Mouse (Mus musculus): ENCODE measurements at regions not wholly inside any gene's neighbourhood (a gene's known extent, or its start where the extent isn't known, plus 50 kb on each side); places are given as distances from the start of the nearest gene placed in this dataset.

GRCm38 (mm10) chr8:93655752-93656151, 120.1 kb upstream of the Ces5a start:
- DNase-seq (ENCODE audit: low spot score) (no peak), ATAC-seq (no peak)
- no peaks in the 10 kb centered on the region for H3K36me3 ChIP-seq (ENCODE audit: insufficient read depth, low read length)
- TF ChIP-seq CTCF (IDR thresholded peaks at IDR 0.05) (no peak), EP300 (IDR thresholded peaks at IDR 0.05) (no peak)
- H3K27me3 ChIP-seq (replicated peaks; ENCODE audit: insufficient read depth, low read length), result no peaks in the 10 kb centered on the region
- 80% methylated on average over 9 of the region's 9 CpGs for WGBS
- H3K9ac ChIP-seq (replicated peaks; ENCODE audit: low read depth), result no peak overlapping the region
- no peak overlapping the region for H3K4me2 ChIP-seq (replicated peaks; ENCODE audit: low read depth, low read length)
- no peak overlapping the region for H3K27ac ChIP-seq (ENCODE audit: low read length)
- H3K9me3 ChIP-seq (ENCODE audit: low read length), result no peaks in the 10 kb centered on the region
- no peak overlapping the region for H3K4me3 ChIP-seq (ENCODE audit: low read depth, low read length)
- H3K4me1 ChIP-seq (ENCODE audit: insufficient read depth, low read depth, low read length), result no peaks in the 10 kb centered on the region

- H3K36me3 ChIP-seq (ENCODE audit: insufficient read depth, low read length), result no peaks in the 10 kb centered on the region
- H3K27ac ChIP-seq (ENCODE audit: low read length), result no peak overlapping the region
- 6% methylated on average over 13 of the region's 15 CpGs for WGBS
- no peaks in the 10 kb centered on the region for H3K9me3 ChIP-seq (ENCODE audit: low read length)
- DNase-seq (ENCODE audit: low spot score) (peak; percentile 80), ATAC-seq (peak; percentile 84)
- TF ChIP-seq EP300 (IDR thresholded peaks at IDR 0.05) (no peak), CTCF (IDR thresholded peaks at IDR 0.05) (peak; percentile 91)
- H3K4me2 ChIP-seq (replicated peaks; ENCODE audit: low read depth, low read length), result peak overlapping the region; percentile 42
- H3K4me1 ChIP-seq (ENCODE audit: insufficient read depth, low read depth, low read length), result no peaks in the 10 kb centered on the region
- no peaks in the 10 kb centered on the region for H3K27me3 ChIP-seq (replicated peaks; ENCODE audit: insufficient read depth, low read length)
- H3K4me3 ChIP-seq (ENCODE audit: low read depth, low read length), result 0 out of 2 replicates have a peak overlapping the region, but pooled peaks have one; percentile 10
- no peak overlapping the region for H3K9ac ChIP-seq (replicated peaks; ENCODE audit: low read depth)
These were observed 126.1 kb upstream of the Ces5a start for GRCm38 (mm10) chr8:93661739-93662138.

- Histone ChIP-seq H3K9ac (replicated peaks; ENCODE audit: low read depth) (no peak overlapping the region), H3K9me3 (ENCODE audit: low read length) (no peaks in the 10 kb centered on the region), H3K4me2 (replicated peaks; ENCODE audit: low read depth, low read length) (peak overlapping the region; percentile 42; the same call in 1 of the 2 replicates), H3K4me1 (ENCODE audit: insufficient read depth, low read depth, low read length) (no peaks in the 10 kb centered on the region), H3K27ac (ENCODE audit: low read length) (no peak overlapping the region), H3K36me3 (ENCODE audit: insufficient read depth, low read length) (no peaks in the 10 kb centered on the region), H3K4me3 (ENCODE audit: low read depth, low read length) (no peak overlapping the region), H3K27me3 (replicated peaks; ENCODE audit: insufficient read depth, low read length) (no peaks in the 10 kb centered on the region)
- no peak for ATAC-seq
- WGBS, result 50% methylated on average over 5 of the region's 5 CpGs
- TF ChIP-seq CTCF (IDR thresholded peaks at IDR 0.05), result no peak
- TF ChIP-seq EP300 (IDR thresholded peaks at IDR 0.05), result no peak
- no peak for DNase-seq (ENCODE audit: low spot score)
These were observed 126.6 kb upstream of the Ces5a start for GRCm38 (mm10) chr8:93662219-93662618.

GRCm38 (mm10) chr8:93663851-93664250, 128.2 kb upstream of the Ces5a start:
- no peaks in the 10 kb centered on the region for H3K9me3 ChIP-seq (ENCODE audit: low read length)
- 80% methylated on average over 4 of the region's 4 CpGs for WGBS
- H3K36me3 ChIP-seq (ENCODE audit: insufficient read depth, low read length), result no peaks in the 10 kb centered on the region
- ATAC-seq (no peak), DNase-seq (ENCODE audit: low spot score) (no peak)
- no peak overlapping the region for H3K4me2 ChIP-seq (replicated peaks; ENCODE audit: low read depth, low read length)
- no peak overlapping the region for H3K4me3 ChIP-seq (ENCODE audit: low read depth, low read length)
- H3K9ac ChIP-seq (replicated peaks; ENCODE audit: low read depth), result no peak overlapping the region
- no peak for TF ChIP-seq CTCF (IDR thresholded peaks at IDR 0.05)
- no peak for TF ChIP-seq EP300 (IDR thresholded peaks at IDR 0.05)
- no peaks in the 10 kb centered on the region for H3K4me1 ChIP-seq (ENCODE audit: insufficient read depth, low read depth, low read length)
- no peaks in the 10 kb centered on the region for H3K27me3 ChIP-seq (replicated peaks; ENCODE audit: insufficient read depth, low read length)
- H3K27ac ChIP-seq (ENCODE audit: low read length), result no peak overlapping the region

- Histone ChIP-seq H3K4me2 (replicated peaks; ENCODE audit: low read depth, low read length) (no peak overlapping the region; the same call in 1 of the 2 replicates), H3K9ac (replicated peaks; ENCODE audit: low read depth) (no peak overlapping the region), H3K4me3 (ENCODE audit: low read depth, low read length) (no peak overlapping the region), H3K36me3 (ENCODE audit: insufficient read depth, low read length) (no peaks in the 10 kb centered on the region), H3K4me1 (ENCODE audit: insufficient read depth, low read depth, low read length) (no peaks in the 10 kb centered on the region), H3K27me3 (replicated peaks; ENCODE audit: insufficient read depth, low read length) (no peaks in the 10 kb centered on the region), H3K9me3 (ENCODE audit: low read length) (no peaks in the 10 kb centered on the region), H3K27ac (ENCODE audit: low read length) (no peak overlapping the region)
- ATAC-seq (peak; percentile 84), DNase-seq (ENCODE audit: low spot score) (peak; percentile 67)
- TF ChIP-seq EP300 (IDR thresholded peaks at IDR 0.05) (peak; percentile 81), CTCF (IDR thresholded peaks at IDR 0.05) (no peak)
- 25% methylated on average over 7 of the region's 7 CpGs for WGBS
These were observed 132.7 kb upstream of the Ces5a start for GRCm38 (mm10) chr8:93668306-93668705.

- no peak overlapping the region for H3K9ac ChIP-seq (replicated peaks; ENCODE audit: low read depth)
- no peaks in the 10 kb centered on the region for H3K9me3 ChIP-seq (ENCODE audit: low read length)
- no peak overlapping the region for H3K4me2 ChIP-seq (replicated peaks; ENCODE audit: low read depth, low read length)
- no peak overlapping the region for H3K27ac ChIP-seq (ENCODE audit: low read length)
- 54% methylated on average over 3 of the region's 3 CpGs for WGBS
- DNase-seq (ENCODE audit: low spot score) (peak; percentile 28), ATAC-seq (no peak)
- H3K4me1 ChIP-seq (ENCODE audit: insufficient read depth, low read depth, low read length), result no peaks in the 10 kb centered on the region
- no peak overlapping the region for H3K4me3 ChIP-seq (ENCODE audit: low read depth, low read length)
- no peak for TF ChIP-seq EP300 (IDR thresholded peaks at IDR 0.05)
- no peak for TF ChIP-seq CTCF (IDR thresholded peaks at IDR 0.05)
- H3K27me3 ChIP-seq (replicated peaks; ENCODE audit: insufficient read depth, low read length), result no peaks in the 10 kb centered on the region
- H3K36me3 ChIP-seq (ENCODE audit: insufficient read depth, low read length), result no peaks in the 10 kb centered on the region
These were observed 135.0 kb upstream of the Gnao1 start for GRCm38 (mm10) chr8:93674721-93675120.
